Mouse (Mus musculus) lung, embryonic 14.5 days (tissue): Measurements from ENCODE around the gene Fam196b. TPM values are rescaled to one million over a fixed set of nuclear protein-coding genes. Genes with fewer than 3 reads are reported as not detected.

ENCODE experiments used
- ATAC-seq: fragments of 200-750 bp; cut with Nextera tagmentation; 2 replicates; pipeline ENCODE4 v1.8.0; 2017; ENCODE audit warnings: mild to moderate bottlenecking, moderate TSS enrichment, moderate library complexity; ENCODE audit not compliant: insufficient read depth
- DNase-seq: peaks from one replicate; pipeline ENCODE4 v3.0.0-alpha.2; 2015
- H3K27ac ChIP-seq: fragments of 300-500 bp; sonication (generic); 2 replicates; pipeline ENCODE4 v1.5.1; 2014; ENCODE audit warnings: low read depth, mild to moderate bottlenecking, moderate library complexity
- H3K27me3 ChIP-seq: fragments of 300-500 bp; sonication (generic); 2 replicates; pipeline ENCODE4 v1.6.1; 2014; ENCODE audit warnings: low read length, control low read depth; ENCODE audit not compliant: insufficient read depth
- H3K36me3 ChIP-seq: fragments of 300-500 bp; sonication (generic); 2 replicates; pipeline ENCODE4 v1.6.1; 2014; ENCODE audit warnings: control low read depth; ENCODE audit not compliant: insufficient read depth
- H3K4me1 ChIP-seq: fragments of 300-500 bp; sonication (generic); 2 replicates; pipeline ENCODE4 v1.6.1; 2014; ENCODE audit warnings: antibody characterized with exemption, control low read depth; ENCODE audit not compliant: insufficient read depth
- H3K4me2 ChIP-seq: fragments of 300-500 bp; sonication (generic); 2 replicates; pipeline ENCODE4 v1.6.1; 2014; ENCODE audit warnings: mild to moderate bottlenecking
- H3K4me3 ChIP-seq: fragments of 300-500 bp; sonication (generic); 2 replicates; pipeline ENCODE4 v1.5.1; 2014; ENCODE audit warnings: low read depth, low read length
- H3K9ac ChIP-seq: fragments of 300-500 bp; sonication (generic); 2 replicates; pipeline ENCODE4 v1.6.1; 2014
- H3K9me3 ChIP-seq: fragments of 300-500 bp; sonication (generic); 2 replicates; pipeline ENCODE4 v1.6.1; 2016; ENCODE audit warnings: low read depth, low read length, control low read depth
- CTCF ChIP-seq: IDR thresholded peaks from 2 replicates; pipeline ENCODE4 v1.5.1; 2016; ENCODE audit warnings: antibody characterized with exemption, low read depth
- WGBS: fragments of 180-500 bp; shearing (Covaris S2); extraction: QIAGEN DNeasy Blood & Tissue Kit; methylation state at CpG from one replicate; pipeline ENCODE4 v1.1.7; 2014; 5-methylcytosine and 5-hydroxymethylcytosine counted together
- polyA plus RNA-seq: library from polyadenylated mRNA; unstranded; fragments of >200 nt; fragmentation: Nextera tagmentation; extraction: Ambion mirVana; gene quantifications from 2 replicates; pipeline ENCODE4 v1.2.1, GENCODE M21; 2014

The Fam196b gene
- polyA plus RNA-seq, 1 experiment from 2014 or later: not detected

GRCm38 (mm10) chr11:34308731-34309130, 5.9 kb upstream of the Fam196b start:
- Histone ChIP-seq H3K9me3 (no peaks in the 10 kb centered on the region), H3K4me3 (no peak overlapping the region), H3K4me1 (no peaks in the 10 kb centered on the region), H3K36me3 (no peaks in the 10 kb centered on the region), H3K4me2 (no peak overlapping the region), H3K27me3 (no peaks in the 10 kb centered on the region), H3K9ac (no peak overlapping the region), H3K27ac (no peak overlapping the region)
- ATAC-seq (no peak), DNase-seq (no peak)
- TF ChIP-seq CTCF: no peak
- 86% methylated on average over 3 of the region's 3 CpGs for WGBS

- H3K27ac ChIP-seq: no peak overlapping the region
Observed at GRCm38 (mm10) chr11:34309360-34309759, 5.3 kb upstream of the Fam196b start.

GRCm38 (mm10) chr11:34311717-34312116, 2.9 kb upstream of the Fam196b start:
- TF ChIP-seq CTCF: no peak

More at GRCm38 (mm10) chr11:34309360-34309759, 5.3 kb upstream of the Fam196b start:
- no peaks in the 10 kb centered on the region for H3K27me3 ChIP-seq
- no peaks in the 10 kb centered on the region for H3K36me3 ChIP-seq
- 51% methylated on average over 2 of the region's 2 CpGs for WGBS
- H3K9ac ChIP-seq: no peak overlapping the region
- TF ChIP-seq CTCF: no peak
- H3K4me2 ChIP-seq: no peak overlapping the region
- H3K9me3 ChIP-seq: no peaks in the 10 kb centered on the region
- H3K4me3 ChIP-seq: no peak overlapping the region
- no peak for ATAC-seq
- DNase-seq: no peak
- H3K4me1 ChIP-seq: no peaks in the 10 kb centered on the region

GRCm38 (mm10) chr11:34312208-34312607, 2.4 kb upstream of the Fam196b start:
- DNase-seq (no peak), ATAC-seq (no peak)
- H3K27me3 ChIP-seq: no peaks in the 10 kb centered on the region
- H3K4me1 ChIP-seq: no peaks in the 10 kb centered on the region
- H3K4me3 ChIP-seq: no peak overlapping the region
- H3K9me3 ChIP-seq: no peaks in the 10 kb centered on the region
- no peaks in the 10 kb centered on the region for H3K36me3 ChIP-seq
- no peak for TF ChIP-seq CTCF
- H3K27ac ChIP-seq: no peak overlapping the region
- H3K4me2 ChIP-seq: no peak overlapping the region
- no peak overlapping the region for H3K9ac ChIP-seq
- WGBS: 64% methylated on average over 7 of the region's 7 CpGs

More at GRCm38 (mm10) chr11:34311717-34312116, 2.9 kb upstream of the Fam196b start:
- ATAC-seq (no peak), DNase-seq (no peak)
- Histone ChIP-seq H3K9me3 (no peaks in the 10 kb centered on the region), H3K9ac (no peak overlapping the region), H3K27ac (no peak overlapping the region), H3K4me1 (no peaks in the 10 kb centered on the region), H3K36me3 (no peaks in the 10 kb centered on the region), H3K27me3 (no peaks in the 10 kb centered on the region), H3K4me3 (no peak overlapping the region), H3K4me2 (no peak overlapping the region)
- WGBS: 43% methylated on average over 5 of the region's 5 CpGs

- Histone ChIP-seq H3K4me3 (no peak overlapping the region), H3K27ac (no peak overlapping the region), H3K36me3 (no peaks in the 10 kb centered on the region), H3K4me2 (no peak overlapping the region), H3K27me3 (no peaks in the 10 kb centered on the region), H3K9ac (no peak overlapping the region), H3K9me3 (no peaks in the 10 kb centered on the region), H3K4me1 (no peaks in the 10 kb centered on the region)
- ATAC-seq: no peak
- TF ChIP-seq CTCF: no peak
- 50% methylated on average over 5 of the region's 5 CpGs for WGBS
- no peak for DNase-seq
Observed at GRCm38 (mm10) chr11:34315383-34315782, 761 bp downstream of the Fam196b start.

GRCm38 (mm10) chr11:34316176-34316575, 1.6 kb downstream of the Fam196b start:
- ATAC-seq (no peak), DNase-seq (no peak)
- 78% methylated on average over 10 of the region's 10 CpGs for WGBS
- TF ChIP-seq CTCF: no peak
- no peaks in the 10 kb centered on the region for H3K36me3 ChIP-seq
- no peak overlapping the region for H3K4me2 ChIP-seq
- H3K27ac ChIP-seq: no peak overlapping the region
- H3K9me3 ChIP-seq: no peaks in the 10 kb centered on the region
- no peak overlapping the region for H3K9ac ChIP-seq
- H3K27me3 ChIP-seq: no peaks in the 10 kb centered on the region
- H3K4me3 ChIP-seq: no peak overlapping the region
- no peaks in the 10 kb centered on the region for H3K4me1 ChIP-seq

GRCm38 (mm10) chr11:34317001-34317400, 2.4 kb downstream of the Fam196b start:
- Histone ChIP-seq H3K27ac (no peak overlapping the region), H3K36me3 (no peaks in the 10 kb centered on the region), H3K27me3 (no peaks in the 10 kb centered on the region), H3K4me3 (no peak overlapping the region), H3K4me2 (no peak overlapping the region), H3K4me1 (no peaks in the 10 kb centered on the region), H3K9ac (no peak overlapping the region), H3K9me3 (no peaks in the 10 kb centered on the region)
- 69% methylated on average over 8 of the region's 8 CpGs for WGBS
- TF ChIP-seq CTCF: no peak
- ATAC-seq (no peak), DNase-seq (no peak)

GRCm38 (mm10) chr11:34319282-34319681, 4.7 kb downstream of the Fam196b start:
- no peaks in the 10 kb centered on the region for H3K9me3 ChIP-seq
- no peaks in the 10 kb centered on the region for H3K27me3 ChIP-seq
- no peak overlapping the region for H3K9ac ChIP-seq
- ATAC-seq: no peak
- H3K4me3 ChIP-seq: no peak overlapping the region
- 64% methylated on average over 1 of the region's 1 CpGs for WGBS
- no peaks in the 10 kb centered on the region for H3K36me3 ChIP-seq
- H3K27ac ChIP-seq: no peak overlapping the region
- DNase-seq: no peak
- no peak overlapping the region for H3K4me2 ChIP-seq
- TF ChIP-seq CTCF: no peak
- H3K4me1 ChIP-seq: no peaks in the 10 kb centered on the region
